Mouse (Mus musculus) spleen, postnatal 14 days (tissue): ENCODE data around the gene Kantr.

Source experiments
- DNase-seq, 2 experiments: peaks; one replicate each; pipeline ENCODE4 v3.0.0; 2021 to 2022; ENCODE audit warnings: low spot score in 2 of 2

Kantr gene

GRCm38 (mm10) chrX:152279384-152279783 is 47.9 kb downstream of the Kantr start:
- DNase-seq = no peak

DNA sequence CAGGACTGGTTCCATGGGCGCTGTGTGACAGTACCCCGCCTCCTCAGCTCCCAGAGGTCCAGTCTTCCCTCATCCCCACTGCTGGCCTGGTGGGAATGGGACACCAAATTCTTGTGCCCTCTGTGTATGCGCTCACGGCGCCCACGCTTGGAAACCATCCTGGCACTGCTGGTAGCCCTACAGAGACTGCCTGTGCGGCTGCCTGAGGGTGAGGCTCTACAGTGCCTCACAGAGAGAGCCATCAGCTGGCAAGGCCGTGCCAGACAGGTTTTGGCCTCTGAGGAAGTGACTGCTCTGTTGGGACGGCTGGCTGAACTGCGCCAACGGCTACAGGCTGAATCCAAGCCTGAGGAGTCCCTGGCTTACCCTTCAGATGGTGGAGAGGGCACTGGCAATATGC is 56.1 kb downstream of the Kantr start:
- no peak for DNase-seq
